Mouse (Mus musculus) embryo, embryonic 9.5 days (tissue): ENCODE measurements around the gene Mup18.
"Not testable (repeated sequence)": the region's sequence is repeated elsewhere in the genome, so short reads cannot be mapped to it uniquely, and the experiment has no call there.

Experiments used
- DNase-seq: peaks from one replicate; pipeline ENCODE4 v3.0.0-alpha.2; 2017; ENCODE audit errors: extremely low spot score

Gene Mup18

GRCm38 (mm10) chr4:61674036-61674435 is at the start of gene Mup18:
Gene Mup18, minus strand, starts transcription at chr4:61674136.
- DNase-seq = not testable (repeated sequence)

GRCm38 (mm10) chr4:61714296-61714695 is 40.4 kb upstream of the Mup18 start:
- not testable (repeated sequence) for DNase-seq
